Mouse (Mus musculus) megakaryocyte, adult 5-6 weeks (primary cell): Measurements from ENCODE around the gene Rnf186. TPM values are rescaled to one million over a fixed set of nuclear protein-coding genes. Genes with fewer than 3 reads are reported as not detected.

Experiments
- ATAC-seq: 2 replicates; pipeline ENCODE4 v1.8.0; 2016; ENCODE audit warnings: mild to moderate bottlenecking, inconsistent platforms; ENCODE audit not compliant: poor library complexity, severe bottlenecking
- total RNA-seq, 2 experiments: library from RNA; stranded (forward) in 1 of 2; stranded (reverse) in 1 of 2; fragments of 153-499, 151-499 nt in 1 of 2; fragments of 221-1000, 200-1000 nt in 1 of 2; gene quantifications; 2 replicates each; pipeline versions ENCODE4 v1.2.3 to v1.2.4; 2015 to 2017

Rnf186 gene
- total RNA-seq, 2 experiments from 2014 or later, result not detected

- ATAC-seq, result no peak
Observed at GRCm38 (mm10) chr4:139007353-139007752, 40.4 kb downstream of the Rnf186 start.

GRCm38 (mm10) chr4:139007981-139008536, 41.1 kb downstream of the Rnf186 start:
- ATAC-seq, result no peak

- ATAC-seq, result no peak
Observed at GRCm38 (mm10) chr4:139011201-139011702, 44.3 kb downstream of the Rnf186 start.

- ATAC-seq, result no peak
Observed at GRCm38 (mm10) chr4:139013281-139013680, 46.4 kb downstream of the Rnf186 start.

- ATAC-seq, result no peak
Observed at GRCm38 (mm10) chr4:139014793-139015192, 47.9 kb downstream of the Rnf186 start.

Other genes starting within 250 kb of the Rnf186 start
- not detected in 2 replicates for gene Pla2g2c, start 242.3 kb upstream of the Rnf186 start, total RNA-seq (2015)
- gene Pla2g2c, start 242.3 kb upstream of the Rnf186 start, total RNA-seq (2017), result not detected in 2 replicates
- not detected in 2 replicates for gene Ubxn10, start 229.9 kb upstream of the Rnf186 start, total RNA-seq (2015)
- not detected in 2 replicates for gene Ubxn10, start 229.9 kb upstream of the Rnf186 start, total RNA-seq (2017)
- not detected in 2 replicates for gene Pla2g2f, start 209.5 kb upstream of the Rnf186 start, total RNA-seq (2015)
- gene Pla2g2f, start 209.5 kb upstream of the Rnf186 start, total RNA-seq (2017), result not detected in 2 replicates
- gene Pla2g2d, start 191.4 kb upstream of the Rnf186 start, total RNA-seq (2015), result not detected in 2 replicates
- not detected in 2 replicates for gene Pla2g2d, start 191.4 kb upstream of the Rnf186 start, total RNA-seq (2017)
- not detected in 2 replicates for gene Pla2g5, start 103.6 kb upstream of the Rnf186 start, total RNA-seq (2015)
- gene Pla2g5, start 103.6 kb upstream of the Rnf186 start, total RNA-seq (2017), result not detected in 2 replicates
- not detected in 2 replicates for gene Gm13030, start 93.1 kb upstream of the Rnf186 start, total RNA-seq (2015)
- gene Gm13030, start 93.1 kb upstream of the Rnf186 start, total RNA-seq (2017), result not detected in 2 replicates
- gene Pla2g2e, start 89.2 kb upstream of the Rnf186 start, total RNA-seq (2015), result not detected in 2 replicates
- not detected in 2 replicates for gene Pla2g2e, start 89.2 kb upstream of the Rnf186 start, total RNA-seq (2017)
- 3.3 TPM in 2 replicates for gene Otud3, start 53.2 kb upstream of the Rnf186 start, total RNA-seq (2015)
- gene Otud3, start 53.2 kb upstream of the Rnf186 start, total RNA-seq (2017), result 9.5 TPM in 2 replicates
- gene Tmco4, start 5.8 kb downstream of the Rnf186 start, total RNA-seq (2015), result 5.2 and 7.0 TPM in 2 replicates
- gene Tmco4, start 5.8 kb downstream of the Rnf186 start, total RNA-seq (2017), result 17.6 TPM in 2 replicates
- not detected in 2 replicates for gene Htr6, start 108.5 kb downstream of the Rnf186 start, total RNA-seq (2015)
- gene Htr6, start 108.5 kb downstream of the Rnf186 start, total RNA-seq (2017), result not detected in 2 replicates
- gene Nbl1, start 125.9 kb downstream of the Rnf186 start, total RNA-seq (2015), result not detected in 2 replicates
- gene Nbl1, start 125.9 kb downstream of the Rnf186 start, total RNA-seq (2017), result 0.15 TPM in 1 of 2 replicates, not detected in the other
- gene Minos1, start 164.0 kb downstream of the Rnf186 start, total RNA-seq (2015), result 318 and 395 TPM in 2 replicates
- gene Minos1, start 164.0 kb downstream of the Rnf186 start, total RNA-seq (2017), result 120 and 123 TPM in 2 replicates
- 683 and 689 TPM in 2 replicates for gene Capzb, start 225.8 kb downstream of the Rnf186 start, total RNA-seq (2015)
- gene Capzb, start 225.8 kb downstream of the Rnf186 start, total RNA-seq (2017), result 251 and 275 TPM in 2 replicates